Mouse (Mus musculus): ENCODE results near the gene Ipo13. TPM values are rescaled to one million over a fixed set of nuclear protein-coding genes. Genes with fewer than 3 reads are reported as not detected.

The Ipo13 gene
- total RNA-seq, 1 experiment from 2014 or later, result 43.8 TPM

DNA sequence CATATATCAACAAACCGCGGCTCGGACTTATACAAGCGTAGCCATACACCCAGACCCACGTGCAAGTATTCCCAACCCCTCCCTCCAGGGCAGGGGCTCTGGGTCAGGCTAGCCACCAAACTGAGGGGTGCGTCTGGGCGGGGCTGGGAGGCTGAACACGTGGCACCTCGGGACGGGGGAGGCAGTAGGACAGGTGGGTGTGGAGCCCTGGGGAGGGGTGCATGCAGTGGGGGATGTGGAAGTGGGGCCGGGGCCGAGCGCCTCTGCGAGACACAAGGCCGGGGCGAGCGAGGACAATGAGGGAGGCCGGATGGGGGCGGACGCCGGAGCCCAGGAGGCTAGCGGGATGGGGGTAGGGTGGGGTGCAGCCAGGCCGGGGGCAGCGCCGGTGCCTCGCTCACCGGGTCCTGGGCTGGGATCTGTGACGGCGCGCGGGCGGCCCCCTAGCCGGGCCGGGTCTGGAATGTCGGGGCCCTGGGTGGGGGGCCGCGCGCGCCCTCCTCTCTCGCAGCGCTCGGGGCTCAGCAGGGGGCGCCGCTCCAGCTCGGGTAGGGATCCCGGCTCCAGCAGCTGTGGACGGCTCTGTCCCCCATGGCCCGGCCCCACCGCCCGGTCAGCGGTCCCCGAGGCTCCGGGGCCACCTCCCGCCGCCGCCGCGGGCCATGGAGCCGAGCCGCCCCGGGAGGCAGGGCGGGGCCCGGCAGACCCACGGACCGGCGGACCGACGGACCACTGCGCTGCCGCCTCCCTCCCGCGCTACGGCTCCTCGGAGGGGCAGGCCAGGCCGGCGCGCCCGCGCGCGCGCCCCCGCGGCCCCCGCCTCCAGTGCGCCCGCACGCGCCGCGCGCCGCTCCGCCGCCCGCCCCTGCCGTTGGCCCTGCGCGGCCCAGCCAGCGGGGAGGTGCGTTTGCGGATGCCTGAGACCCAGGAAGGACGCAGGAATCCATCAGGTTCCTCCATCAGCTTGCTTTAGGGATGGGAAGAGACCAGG lies 31.8 kb downstream of the Ipo13 start, which contains the start of gene B4galt2:
Gene B4galt2, minus strand, starts transcription at position 787 of the 991 bp plus-strand sequence.
- DNase-seq, result peak; percentile 82

- no peak for DNase-seq
Measured at GRCm38 (mm10) chr4:117878703-117879102, 36.1 kb downstream of the Ipo13 start.

- no peak for DNase-seq
Measured at GRCm38 (mm10) chr4:117878301-117878700, 36.5 kb downstream of the Ipo13 start.

DNA sequence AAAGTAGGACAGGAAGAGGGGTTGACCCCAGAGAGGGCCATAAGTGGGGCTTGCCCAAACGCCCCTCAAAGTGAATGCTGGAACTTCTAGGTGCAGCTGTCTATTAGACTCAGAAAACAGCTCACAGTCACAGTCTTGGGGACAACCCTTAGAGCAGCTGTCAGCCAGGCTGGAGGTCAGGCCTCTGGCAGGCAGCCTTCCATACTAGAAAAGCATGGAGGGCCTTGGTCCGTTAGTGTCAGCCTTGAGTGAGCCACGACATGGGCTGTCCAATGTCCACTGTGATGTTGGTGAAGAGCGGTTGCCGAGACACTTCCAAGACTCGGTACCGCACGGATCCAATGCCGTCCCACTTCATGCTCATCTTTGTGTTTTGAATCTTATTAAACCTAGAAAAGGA lies 41.2 kb downstream of the Ipo13 start:
- peak; percentile 38 for DNase-seq

GRCm38 (mm10) chr4:117872471-117872886 lies 42.3 kb downstream of the Ipo13 start, which contains the start of gene Ccdc24:
Gene Ccdc24, minus strand, starts transcription at chr4:117872557.
- peak; percentile 51 for DNase-seq

DNA sequence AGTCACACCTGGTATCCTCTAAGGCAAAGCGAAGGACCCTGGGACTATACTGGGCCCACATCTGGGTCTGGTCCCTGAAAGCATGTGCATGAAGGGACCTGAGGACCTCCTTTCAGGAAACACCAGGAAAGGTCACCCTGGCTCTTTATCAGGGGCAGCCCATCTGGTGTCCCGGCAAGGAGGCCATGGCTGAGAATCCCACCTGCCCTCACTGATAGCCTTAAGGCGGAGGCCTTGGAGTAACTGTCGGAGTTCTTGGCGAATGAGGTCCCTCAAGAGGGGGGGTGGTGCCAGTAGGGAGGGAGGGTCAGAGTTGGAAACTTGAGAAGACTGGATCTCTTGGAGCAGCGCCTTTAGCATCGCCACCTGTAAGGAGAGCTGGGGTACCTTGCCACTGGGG lies 43.0 kb downstream of the Ipo13 start:
- no peak for DNase-seq

DNA sequence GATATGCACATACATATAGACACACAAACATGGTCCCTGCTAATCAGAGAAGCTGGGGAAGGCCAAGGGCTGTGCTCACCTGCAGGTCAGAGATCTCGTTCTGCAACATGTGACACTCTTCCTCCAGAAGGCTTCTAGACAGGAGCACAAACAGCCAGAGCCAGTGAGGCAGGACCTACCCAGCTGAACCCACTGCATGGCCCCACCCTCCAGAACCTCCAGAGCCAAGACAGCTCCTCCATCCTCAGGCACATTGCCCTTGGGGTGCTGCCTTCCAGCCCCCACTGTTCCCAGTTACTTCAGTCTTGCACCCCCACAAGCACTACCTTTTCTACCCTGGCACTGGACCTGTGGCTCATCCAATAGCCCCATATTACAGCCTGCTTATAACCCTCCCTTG lies 44.4 kb downstream of the Ipo13 start:
- no peak for DNase-seq

GRCm38 (mm10) chr4:117869317-117869716 lies 45.5 kb downstream of the Ipo13 start:
- DNase-seq, result no peak

DNA sequence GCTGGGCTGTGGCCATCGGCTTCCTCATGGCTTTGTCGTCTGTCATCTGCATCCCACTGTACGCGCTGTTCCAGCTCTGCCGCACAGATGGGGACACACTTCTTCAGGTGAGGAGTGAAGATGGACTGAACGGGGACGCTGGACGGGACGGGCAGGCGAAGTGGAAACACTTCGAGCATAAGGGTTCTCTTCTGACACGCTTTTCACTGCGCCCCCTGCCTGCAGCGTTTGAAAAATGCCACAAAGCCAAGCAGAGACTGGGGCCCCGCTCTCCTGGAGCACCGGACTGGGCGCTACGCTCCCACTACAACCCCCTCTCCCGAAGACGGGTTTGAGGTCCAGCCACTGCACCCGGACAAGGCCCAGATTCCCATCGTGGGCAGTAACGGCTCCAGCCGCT lies 47.0 kb downstream of the Ipo13 start:
- DNase-seq, result peak; percentile 77

- DNase-seq, result no peak
Measured at GRCm38 (mm10) chr4:117867000-117867399, 47.8 kb downstream of the Ipo13 start.

DNA sequence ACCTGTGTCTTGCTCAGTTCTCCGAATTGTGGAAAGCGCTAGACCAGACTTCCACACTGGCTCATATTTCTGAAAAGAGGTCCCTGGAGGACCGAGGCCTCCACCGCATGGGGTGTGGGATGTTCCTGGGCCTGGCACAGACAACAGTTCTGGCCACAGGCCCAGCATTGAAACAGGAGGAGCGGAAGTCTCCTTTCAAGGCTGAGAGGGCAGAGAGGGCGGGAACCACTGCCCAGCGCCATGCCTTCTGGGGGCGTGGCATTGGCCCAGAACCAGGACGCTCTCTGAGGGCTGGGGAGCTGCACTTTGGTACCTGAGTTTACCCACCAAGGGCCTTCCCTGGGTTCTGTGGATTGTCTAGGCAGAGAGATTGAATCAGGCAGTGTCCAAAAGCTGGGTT lies 48.7 kb downstream of the Ipo13 start:
- peak; percentile 94 for DNase-seq

DNA sequence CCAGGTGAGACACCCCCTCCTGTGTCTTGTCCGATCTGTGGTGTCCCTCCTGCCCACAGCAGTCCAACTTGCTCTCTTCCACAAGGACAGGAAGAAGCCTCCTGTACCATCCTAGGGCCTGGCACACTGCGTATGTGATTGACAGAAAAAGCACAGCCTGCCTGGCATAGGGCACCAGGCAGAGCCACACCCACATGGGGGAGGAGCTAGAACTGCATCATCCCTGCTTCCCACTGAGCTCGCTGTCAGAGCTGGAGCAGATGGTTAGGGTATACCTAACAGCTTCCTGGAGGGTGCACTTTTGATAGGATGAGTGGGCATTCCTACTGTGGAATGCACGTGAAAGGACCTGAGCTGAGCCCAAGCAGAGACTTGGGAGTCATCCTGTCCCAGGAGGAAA lies 52.0 kb downstream of the Ipo13 start:
- peak; percentile 68 for DNase-seq

DNA sequence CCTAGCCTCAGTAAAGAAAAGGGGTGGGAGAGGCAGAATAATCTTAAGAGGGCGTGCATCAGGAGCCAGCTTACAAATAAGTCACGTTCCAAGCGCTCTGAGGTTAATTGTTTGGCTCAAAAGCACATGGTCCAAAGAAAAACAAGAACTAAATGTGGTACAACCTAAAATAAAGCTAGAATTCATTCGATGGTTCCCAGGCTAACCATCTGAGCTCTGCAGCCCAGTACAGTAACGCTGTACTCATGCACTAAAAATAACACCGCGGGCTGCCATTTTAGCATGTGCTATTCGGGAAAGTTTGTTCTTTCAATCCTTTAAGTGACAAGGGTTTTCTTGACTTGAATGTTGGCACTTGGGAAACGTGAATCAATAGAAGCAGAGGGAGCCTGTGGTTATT lies 54.2 kb downstream of the Ipo13 start:
- DNase-seq, result no peak

DNA sequence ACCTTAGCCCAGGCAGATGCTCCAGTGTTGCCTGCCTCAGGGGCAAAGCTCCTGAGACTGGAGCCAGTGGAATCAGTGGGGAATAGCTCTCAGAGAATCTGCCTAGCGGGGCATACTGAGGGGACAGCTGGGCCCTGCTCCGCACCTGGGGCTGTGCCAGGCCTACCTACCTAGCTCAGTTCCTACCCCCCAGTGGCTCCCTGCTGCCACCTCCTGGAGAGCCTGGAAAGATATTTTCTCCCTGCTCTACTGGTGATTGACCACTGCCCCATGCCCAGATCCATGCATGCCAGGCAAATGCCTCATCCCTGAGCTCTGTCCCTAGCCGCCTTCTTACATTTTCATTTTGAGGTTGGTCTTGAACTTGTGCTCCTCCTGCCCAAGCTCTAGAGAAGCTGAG lies 56.0 kb downstream of the Ipo13 start:
- peak; percentile 83 for DNase-seq

DNA sequence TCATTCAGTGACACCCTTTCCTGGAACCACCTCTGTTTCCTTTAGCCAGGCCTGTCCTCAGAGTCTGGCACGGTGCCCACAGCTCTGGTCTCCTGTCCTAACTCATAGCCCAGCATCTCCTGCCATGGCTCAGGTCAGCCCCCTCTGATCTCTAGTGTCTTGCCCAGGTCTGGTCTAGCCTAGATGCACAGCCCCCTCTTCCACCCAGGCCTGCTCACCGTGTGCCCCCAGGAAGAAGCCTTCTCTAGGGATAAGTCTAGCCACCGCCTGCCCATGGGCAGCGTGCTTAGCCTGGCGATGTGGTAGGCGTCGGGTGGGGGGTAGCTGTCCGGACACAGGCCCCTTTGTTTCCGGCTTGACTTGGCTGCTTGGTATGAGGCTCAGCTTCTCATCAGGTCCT lies 59.7 kb downstream of the Ipo13 start:
- peak; percentile 54 for DNase-seq

DNA sequence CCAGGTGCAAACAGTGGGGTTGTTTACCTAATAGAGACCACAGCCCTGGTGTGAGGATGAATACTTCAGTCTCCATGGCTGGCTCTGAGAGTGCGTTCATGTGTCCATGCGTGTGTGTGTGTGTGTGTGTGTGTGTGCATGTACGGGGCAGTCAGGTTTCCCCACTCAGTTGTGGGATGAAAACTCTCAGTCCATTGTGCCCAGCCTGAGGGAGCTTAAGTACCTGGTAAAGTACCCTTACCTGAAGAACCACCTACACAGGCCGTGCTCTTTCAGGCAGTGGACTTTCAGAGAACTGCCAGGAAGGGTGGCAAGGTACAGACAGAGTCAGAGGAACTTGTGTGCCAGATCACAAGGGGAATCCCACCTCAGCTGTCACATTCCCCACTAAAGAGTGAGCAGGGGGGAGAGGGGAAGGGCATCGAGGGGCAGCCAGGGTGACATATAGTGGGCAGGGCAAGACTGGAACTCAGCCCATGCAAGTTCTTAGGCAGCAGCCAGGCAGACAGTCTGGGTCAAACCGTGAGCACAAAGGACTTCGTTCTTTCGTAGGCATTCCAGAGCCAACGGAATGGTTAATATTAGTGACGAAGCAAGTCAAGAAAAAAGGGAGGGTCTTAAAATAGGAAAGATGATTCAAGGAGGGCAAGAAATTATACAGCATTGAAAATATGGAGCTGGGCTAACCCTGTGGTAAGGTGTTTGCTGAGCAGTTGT lies 62.5 kb downstream of the Ipo13 start:
- DNase-seq, result no peak

DNA sequence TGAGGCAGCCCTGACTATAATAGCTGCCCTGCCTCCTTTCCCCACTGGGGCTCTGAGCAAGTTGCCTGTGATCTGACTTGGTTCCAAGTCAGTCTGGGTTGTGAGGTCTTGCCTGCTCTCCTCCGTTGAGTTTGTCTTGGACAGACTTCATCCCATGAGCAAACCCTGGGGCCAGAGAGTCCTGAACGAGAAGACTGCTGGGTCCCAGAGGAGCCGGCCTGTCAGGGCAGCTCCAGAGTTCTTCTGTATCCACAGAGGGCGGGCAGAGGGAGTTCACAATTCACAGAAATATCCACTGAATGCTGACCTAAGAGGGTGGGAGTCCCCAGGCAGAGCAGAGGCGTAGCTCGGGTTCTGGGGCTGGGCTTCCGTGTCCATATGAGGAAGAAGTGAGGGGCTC lies 63.9 kb downstream of the Ipo13 start:
- DNase-seq, result peak; percentile 48

DNA sequence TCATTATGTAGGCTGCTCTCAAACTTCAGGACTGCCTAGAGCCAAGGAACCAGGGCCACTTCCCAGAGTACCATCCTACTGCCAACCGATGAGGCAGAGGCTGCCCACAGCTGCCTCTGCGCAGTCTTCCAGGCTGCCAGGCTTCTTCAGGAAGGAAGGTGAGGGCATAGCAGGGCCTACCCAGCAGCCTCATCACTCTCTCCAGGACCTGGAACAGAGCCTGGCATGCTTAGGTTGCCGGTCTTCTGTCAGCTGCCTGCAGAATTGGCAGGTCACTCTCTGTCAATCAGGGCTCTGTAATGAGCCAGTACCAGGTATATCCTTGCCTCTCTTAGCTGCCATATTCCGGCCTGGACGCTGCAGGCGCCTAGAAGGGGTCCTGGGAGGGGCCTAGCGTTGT lies 64.6 kb downstream of the Ipo13 start:
- no peak for DNase-seq

GRCm38 (mm10) chr4:117849506-117849905 lies 65.3 kb downstream of the Ipo13 start:
- DNase-seq, result no peak

- no peak for DNase-seq
Measured at GRCm38 (mm10) chr4:117849063-117849462, 65.7 kb downstream of the Ipo13 start.

DNA sequence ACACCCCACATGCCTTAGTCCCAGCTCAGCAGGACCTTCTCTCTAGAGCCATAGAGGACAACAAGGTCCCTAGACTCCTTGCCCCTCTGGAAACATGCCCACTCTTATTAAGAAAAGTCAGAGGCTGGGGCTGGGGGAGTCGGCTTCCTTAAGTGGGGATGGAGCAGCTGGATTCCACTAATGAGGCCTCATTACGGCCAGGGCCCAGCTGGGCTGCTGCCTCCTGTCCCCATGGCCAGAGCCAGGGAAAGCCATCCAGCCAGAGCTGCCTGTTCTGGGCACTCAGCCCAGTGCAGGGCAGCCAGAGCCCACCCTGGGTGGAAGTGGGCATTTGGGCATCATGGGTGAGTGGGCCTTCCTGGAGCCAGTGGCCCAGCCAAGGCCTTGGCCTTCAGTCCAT lies 67.8 kb downstream of the Ipo13 start:
- DNase-seq, result no peak

DNA sequence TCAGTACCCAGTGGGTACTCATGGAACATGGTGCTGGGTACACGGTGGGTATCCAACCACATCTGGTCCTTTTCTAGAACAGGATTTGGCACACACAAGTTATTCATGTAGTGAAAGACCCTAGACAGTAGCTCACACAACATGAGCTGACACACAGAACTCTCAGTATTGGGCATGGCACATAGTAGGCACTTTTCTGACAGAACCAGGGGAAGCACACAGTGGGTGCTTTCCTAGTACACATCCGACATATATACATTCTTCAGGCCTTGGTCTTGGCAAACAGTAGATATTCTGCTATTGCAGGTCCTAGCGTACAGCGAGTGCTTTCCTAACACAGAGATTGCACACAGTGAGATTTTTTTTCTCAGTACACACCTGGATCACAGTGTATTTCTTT lies 68.5 kb downstream of the Ipo13 start:
- DNase-seq, result no peak

DNA sequence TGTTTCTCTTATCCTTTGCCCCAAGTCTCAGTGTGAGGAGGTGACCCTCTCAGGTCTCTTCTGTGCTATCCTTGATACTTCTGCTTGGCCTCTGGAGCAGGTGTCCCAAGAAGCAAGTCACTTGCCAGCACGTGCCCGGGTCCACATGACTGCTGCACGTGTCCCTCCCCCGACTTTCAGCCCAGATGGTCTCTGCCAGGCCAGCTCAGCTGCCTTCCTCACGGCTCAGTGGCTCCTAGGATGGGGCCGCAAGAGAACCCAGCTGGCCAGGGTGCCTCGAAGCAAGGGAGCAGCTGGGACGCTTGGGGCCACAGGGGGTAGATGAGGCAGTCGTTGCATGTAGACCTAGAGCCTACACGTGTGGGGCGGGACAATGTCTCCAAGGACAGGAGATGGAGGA lies 69.5 kb downstream of the Ipo13 start:
- DNase-seq, result no peak

All from adrenal gland, postnatal 14 days (tissue).